Mouse (Mus musculus): ENCODE data around the gene Ccdc30.

- TF ChIP-seq CTCF (IDR thresholded peaks at IDR 0.05; ENCODE audit: low read depth) (no peak), EP300 (optimal IDR thresholded peaks at IDR 0.05) (no peak)
Observed at GRCm38 (mm10) chr4:119460728-119461141, 45.4 kb upstream of the Ccdc30 start.

All from stomach, postnatal 0 days (tissue).